Mouse (Mus musculus) c-Kit-positive CD71-positive TER-119-negative erythroid progenitor cells, embryonic 14.5 days (primary cell): Measurements from ENCODE around the gene Esr2.
A peak's percentile ranks its signal among the peaks of the same experiment; 100 is the strongest.
"Not testable (repeated sequence)": the region's sequence is repeated elsewhere in the genome, so short reads cannot be mapped to it uniquely, and the experiment has no call there.

Source experiments
- DNase-seq: peaks from one replicate; pipeline ENCODE4 v3.0.0-alpha.2; 2013; ENCODE audit warnings: low read depth

The Esr2 gene

GRCm38 (mm10) chr12:76152389-76152788 is 24.7 kb downstream of the Esr2 start:
- not testable (repeated sequence) for DNase-seq

- DNase-seq = no peak
Measured at GRCm38 (mm10) chr12:76136701-76137100, 40.4 kb downstream of the Esr2 start.

- DNase-seq = not testable (repeated sequence)
Measured at GRCm38 (mm10) chr12:76133081-76133480, 44.0 kb downstream of the Esr2 start.

DNA sequence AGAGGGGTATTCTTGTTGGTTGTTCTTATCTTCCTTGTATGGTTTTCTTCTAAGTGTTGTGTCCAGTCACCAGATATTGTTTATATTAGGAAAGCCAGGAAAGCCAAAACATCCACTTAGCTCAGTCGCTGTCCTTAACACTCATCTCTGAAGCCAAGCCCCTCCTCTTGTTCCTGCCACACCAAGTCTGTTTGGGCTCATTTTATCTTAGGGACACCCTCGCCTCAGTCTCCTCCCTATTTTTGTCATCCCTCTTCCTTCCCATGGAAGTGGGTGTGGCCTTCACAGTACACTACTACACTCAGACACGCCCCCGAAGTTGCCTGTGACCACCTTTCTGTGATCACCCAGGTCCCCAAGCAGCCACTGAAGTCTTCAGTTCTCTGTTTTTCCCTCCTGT is 44.5 kb downstream of the Esr2 start:
- no peak for DNase-seq

- no peak for DNase-seq
Measured at GRCm38 (mm10) chr12:76130891-76131290, 46.2 kb downstream of the Esr2 start.

DNA sequence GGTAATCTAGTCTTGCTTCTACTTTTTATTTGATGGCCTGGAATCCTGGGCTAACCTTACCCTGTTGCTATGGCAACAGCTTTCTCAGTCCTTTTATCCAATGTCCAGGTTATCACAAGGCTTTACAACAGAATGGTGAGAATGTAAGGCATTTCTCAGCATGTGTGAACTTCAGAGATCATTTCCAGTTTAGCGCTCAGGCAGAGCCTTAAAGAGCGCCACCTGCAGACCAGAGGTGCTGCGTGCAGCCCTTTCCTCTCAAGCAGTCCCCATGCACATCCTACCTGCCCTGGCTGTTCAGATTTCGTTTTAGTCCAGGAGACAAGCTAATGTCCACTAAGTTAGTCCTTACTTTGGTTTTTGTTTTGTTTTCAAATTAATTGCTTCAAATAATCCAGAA is 46.8 kb downstream of the Esr2 start:
- DNase-seq = peak; percentile 7

- DNase-seq = no peak
Measured at GRCm38 (mm10) chr12:76128831-76129230, 48.2 kb downstream of the Esr2 start.

GRCm38 (mm10) chr12:76128306-76128705 is 48.8 kb downstream of the Esr2 start:
- no peak for DNase-seq

DNA sequence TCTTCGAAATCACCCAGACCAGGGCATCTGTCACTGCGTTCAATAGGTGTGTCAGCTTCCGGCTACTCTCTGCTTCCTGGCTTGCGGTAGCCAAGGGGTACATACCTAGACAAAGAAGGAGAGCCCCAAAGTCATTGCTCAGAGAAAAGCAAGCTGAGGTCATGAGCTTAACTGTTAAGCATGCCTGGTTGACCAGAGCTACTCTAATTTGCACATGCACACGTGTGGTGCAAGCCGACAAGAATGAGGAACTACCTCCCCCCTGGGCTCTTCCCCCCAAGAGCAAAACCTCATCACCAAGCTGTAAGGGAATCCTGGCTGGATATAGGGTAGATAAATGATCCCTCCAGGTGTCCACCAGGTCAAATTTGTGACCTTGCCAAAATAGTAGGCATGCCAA is 53.8 kb downstream of the Esr2 start:
- DNase-seq = no peak

DNA sequence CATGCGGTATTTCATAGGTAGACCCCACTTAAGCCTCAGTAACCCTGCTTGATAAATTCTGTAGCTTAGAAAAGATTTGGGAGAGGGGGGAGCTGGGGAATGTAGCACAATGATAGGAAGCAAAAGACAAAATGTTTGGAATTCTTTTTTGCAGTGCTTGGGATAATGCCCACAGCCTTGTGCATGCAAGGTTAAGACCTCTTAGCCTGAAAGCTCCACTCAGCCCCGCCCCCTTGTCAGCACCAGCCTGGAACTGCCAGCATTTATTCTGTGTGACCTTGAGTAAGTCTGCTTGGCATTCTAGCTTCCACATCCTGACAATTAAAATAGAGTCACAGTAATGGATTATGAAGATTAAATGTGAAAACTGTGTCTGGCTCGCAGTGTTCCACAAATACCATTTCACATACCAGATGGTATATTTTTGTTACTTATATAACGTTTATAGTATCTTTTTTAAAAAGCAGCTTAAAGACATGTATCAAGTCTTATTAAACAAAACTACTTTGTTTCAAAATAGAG is 59.4 kb downstream of the Esr2 start:
- no peak for DNase-seq

- DNase-seq = no peak
Measured at GRCm38 (mm10) chr12:76116577-76116976, 60.5 kb downstream of the Esr2 start.

DNA sequence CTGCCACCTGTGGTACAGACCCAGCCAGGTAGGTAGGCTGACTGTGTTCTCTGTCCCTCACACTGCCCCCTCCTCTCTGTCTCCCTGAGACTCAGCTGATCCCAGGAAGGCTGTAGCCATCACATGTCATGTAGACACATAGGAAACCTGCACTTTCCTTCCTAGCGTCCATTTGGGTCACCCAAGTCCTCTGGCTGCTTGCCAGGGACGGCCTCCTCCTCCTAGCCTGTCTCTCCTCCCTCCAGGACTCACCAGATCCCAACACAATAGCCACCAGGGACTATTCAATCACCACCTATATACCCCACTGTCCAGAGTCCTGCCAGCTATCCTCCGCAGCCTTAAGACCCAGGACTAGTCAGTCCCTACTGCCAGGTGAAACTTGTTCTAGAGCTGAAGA is 66.0 kb downstream of the Esr2 start:
- DNase-seq = no peak

GRCm38 (mm10) chr12:76109646-76110405 is 67.2 kb downstream of the Esr2 start:
- no peak for DNase-seq

DNA sequence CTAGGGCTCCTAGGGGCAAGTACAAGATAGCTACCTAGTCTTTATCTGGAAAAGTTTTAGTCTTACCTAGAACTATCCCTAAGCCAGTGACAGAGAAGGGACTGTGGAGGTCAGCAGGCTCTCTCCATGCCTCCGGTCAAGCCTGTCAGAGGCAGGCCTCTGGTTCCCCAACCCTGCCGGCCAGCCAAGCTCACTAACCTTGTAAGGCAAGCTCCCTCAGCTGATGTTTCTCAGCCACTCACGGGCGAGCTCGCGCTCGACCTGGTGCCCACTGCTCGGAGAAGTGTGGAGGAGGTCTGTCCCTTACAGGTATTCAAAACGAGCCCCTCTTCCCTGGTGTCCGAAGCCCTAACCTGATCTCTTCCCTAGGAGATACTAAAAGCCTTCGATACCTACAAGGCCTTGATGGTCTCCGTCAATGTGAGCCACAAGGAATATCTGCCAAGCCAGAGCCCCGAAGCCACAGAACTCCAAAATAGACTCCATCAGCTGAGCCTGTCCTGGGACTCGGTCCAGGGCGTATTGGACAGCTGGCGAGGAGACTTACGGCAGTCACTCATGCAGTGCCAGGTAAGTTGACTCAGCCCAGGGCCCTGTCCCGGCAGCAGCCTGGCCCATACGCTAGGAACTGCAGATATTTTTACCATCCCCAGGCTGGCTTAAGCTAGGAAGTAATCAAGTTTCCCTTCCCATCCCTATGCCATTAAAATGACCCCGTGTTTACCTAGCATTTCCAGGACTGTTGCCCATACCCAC is 72.3 kb downstream of the Esr2 start:
- DNase-seq = no peak

DNA sequence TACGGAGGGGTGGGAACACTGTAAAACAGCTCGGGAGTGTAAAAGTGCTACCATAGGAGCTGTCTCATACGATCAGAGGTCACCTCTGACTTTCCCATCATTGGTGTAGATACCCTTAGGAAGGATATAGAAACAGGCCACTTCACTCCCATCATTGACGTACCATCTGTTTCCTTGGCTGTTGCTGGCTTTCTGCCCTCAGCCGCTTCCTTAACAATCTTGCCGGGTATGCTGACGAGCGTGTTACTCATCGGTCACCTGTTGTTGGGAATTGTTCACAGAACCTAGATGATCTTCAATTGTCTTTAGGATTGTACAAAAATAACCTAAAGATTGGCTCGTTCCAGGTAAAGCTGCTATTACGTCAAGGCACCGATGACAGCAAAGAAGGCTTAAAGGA is 74.4 kb downstream of the Esr2 start:
- no peak for DNase-seq

GRCm38 (mm10) chr12:76095117-76096035 is 81.7 kb downstream of the Esr2 start:
- no peak for DNase-seq

- no peak for DNase-seq
Measured at GRCm38 (mm10) chr12:76093613-76094588, 83.2 kb downstream of the Esr2 start.

GRCm38 (mm10) chr12:76092789-76093466 is 84.1 kb downstream of the Esr2 start:
- no peak for DNase-seq

- no peak for DNase-seq
Measured at GRCm38 (mm10) chr12:76087025-76087424, 90.0 kb downstream of the Esr2 start.
